Mouse (Mus musculus) T-cell, adult 2 months (primary cell): ENCODE measurements at regions not wholly inside any gene's neighbourhood (a gene's known extent, or its start where the extent isn't known, plus 50 kb on each side); places are given as distances from the start of the nearest gene placed in this dataset.

Source experiments
- DNase-seq: peaks from one replicate; pipeline ENCODE4 v3.0.0; 2022; ENCODE audit warnings: low spot score

GRCm38 (mm10) chr4:97377593-97378542 lies 194.9 kb upstream of the Gm10192 start:
- no peak for DNase-seq

GRCm38 (mm10) chr4:97360473-97360872 lies 177.5 kb upstream of the Gm10192 start:
- DNase-seq = no peak

GRCm38 (mm10) chr4:97357958-97358357 lies 175.0 kb upstream of the Gm10192 start:
- DNase-seq = no peak

GRCm38 (mm10) chr4:97346799-97347198 lies 163.8 kb upstream of the Gm10192 start:
- no peak for DNase-seq

GRCm38 (mm10) chr4:97344335-97344734 lies 161.4 kb upstream of the Gm10192 start:
- no peak for DNase-seq

GRCm38 (mm10) chr4:97343378-97343777 lies 160.4 kb upstream of the Gm10192 start:
- DNase-seq = no peak
